11 mouse cellular contexts compared by ENCODE assay signal in genomic region chr10:42071404-42072024, GRCm38 (mm10). TPM values are rescaled to one million over a fixed set of nuclear protein-coding genes. Genes with fewer than 3 reads are reported as not detected.
DNase-seq lines count a peak whose midpoint lies in the region; ATAC-seq and TF ChIP-seq lines count a peak whose summit lies in the region.
"Had no signal": no experiment of that assay in that cellular context is flagged by ENCODE, and none has a peak within 500 bp of the region (broad histone marks: within the 10 kb centered on the region; RNA-seq: fewer than 3 reads in every experiment).

No protein-coding gene starts in this region.

- H3K36me3 ChIP-seq in liver, embryonic 12.5 days: no peaks in the 10 kb centered on the region
- no peaks in the 10 kb centered on the region for H3K36me3 ChIP-seq in embryonic facial prominence, embryonic 14.5 days (ENCODE audit: control insufficient read depth, insufficient read depth, low read length)
- H3K36me3 ChIP-seq in hindbrain, embryonic 16.5 days (ENCODE audit: control insufficient read depth, insufficient read depth, low read length): no peaks in the 10 kb centered on the region
- no peaks in the 10 kb centered on the region for H3K36me3 ChIP-seq in midbrain, postnatal 0 days (ENCODE audit: insufficient read depth, low read length)

- 0 out of 2 replicates have a peak overlapping the region, but pooled peaks have one; percentile 22 for H3K9ac ChIP-seq in liver, embryonic 12.5 days
- no peak overlapping the region for H3K9ac ChIP-seq in embryonic facial prominence, embryonic 14.5 days (ENCODE audit: low read depth, low read length)
- H3K9ac ChIP-seq in hindbrain, embryonic 16.5 days (ENCODE audit: low read depth, low read length): no peak overlapping the region
- H3K9ac ChIP-seq in midbrain, postnatal 0 days (replicated peaks; ENCODE audit: low read length, poor library complexity, severe bottlenecking): no peak overlapping the region

- peak overlapping the region; percentile 62 for H3K27ac ChIP-seq in liver, embryonic 12.5 days
- no peak overlapping the region for H3K27ac ChIP-seq in embryonic facial prominence, embryonic 14.5 days (replicated peaks; ENCODE audit: low read depth, low read length)
- no peak overlapping the region for H3K27ac ChIP-seq in hindbrain, embryonic 16.5 days (ENCODE audit: low read depth, low read length)
- no peak overlapping the region for H3K27ac ChIP-seq in midbrain, postnatal 0 days (ENCODE audit: low read depth, low read length)

- intact Hi-C loops in left cerebral cortex, postnatal 4 days (cut with DNase I): no loop called here
- intact Hi-C loops in heart, postnatal 36 days (cut with DNase I): loop anchor here (2.0 to 5.0 kb wide), 2 partner anchors 203 to 221 kb away; no protein-coding TSS in a partner anchor

- peaks cover 61% of the 10 kb centered on the region for H3K4me1 ChIP-seq in liver, embryonic 12.5 days
- peaks cover 18% of the 10 kb centered on the region for H3K4me1 ChIP-seq in embryonic facial prominence, embryonic 14.5 days (ENCODE audit: control insufficient read depth, insufficient read depth, low read length)
- H3K4me1 ChIP-seq in hindbrain, embryonic 16.5 days (ENCODE audit: control insufficient read depth, insufficient read depth, low read depth, low read length): peaks cover 10% of the 10 kb centered on the region
- no peaks in the 10 kb centered on the region for H3K4me1 ChIP-seq in midbrain, postnatal 0 days (ENCODE audit: insufficient read depth, low read length)

- no peak for TF ChIP-seq CTCF in midbrain, postnatal 0 days (IDR thresholded peaks at IDR 0.05)

- H3K27me3 ChIP-seq in liver, embryonic 12.5 days (replicated peaks): 0 out of 2 replicates have a peak, but pooled peaks cover 13% of the 10 kb centered on the region
- no peaks in the 10 kb centered on the region for H3K27me3 ChIP-seq in embryonic facial prominence, embryonic 14.5 days (replicated peaks; ENCODE audit: control insufficient read depth, insufficient read depth, low read length)
- no peaks in the 10 kb centered on the region for H3K27me3 ChIP-seq in hindbrain, embryonic 16.5 days (replicated peaks; ENCODE audit: control insufficient read depth, insufficient read depth, low read length)
- H3K27me3 ChIP-seq in midbrain, postnatal 0 days (ENCODE audit: insufficient read depth, low read length): no peaks in the 10 kb centered on the region; the same call in 1 of the 2 replicates

- H3K9me3 ChIP-seq in liver, embryonic 12.5 days (replicated peaks): no peaks in the 10 kb centered on the region
- H3K9me3 ChIP-seq in embryonic facial prominence, embryonic 14.5 days (ENCODE audit: control insufficient read depth, low read length): no peaks in the 10 kb centered on the region
- no peaks in the 10 kb centered on the region for H3K9me3 ChIP-seq in hindbrain, embryonic 16.5 days (ENCODE audit: control insufficient read depth, low read length)
- no peaks in the 10 kb centered on the region for H3K9me3 ChIP-seq in midbrain, postnatal 0 days (ENCODE audit: low read length)

- WGBS in liver, embryonic 12.5 days (ENCODE audit: insufficient replicate concordance): 27% methylated on average over 8 of the region's 8 CpGs
- WGBS in embryonic facial prominence, embryonic 14.5 days: 35% methylated on average over 7 of the region's 8 CpGs
- WGBS in hindbrain, embryonic 16.5 days: 21% methylated on average over 7 of the region's 8 CpGs
- WGBS in midbrain, postnatal 0 days: 15% methylated on average over 8 of the region's 8 CpGs

- DNase-seq in liver: no peak
- DNase-seq in embryonic facial prominence, embryonic 14.5 days (ENCODE audit: low spot score): peak; percentile 31
- DNase-seq in midbrain, postnatal 0 days (ENCODE audit: low spot score): peak; percentile 62
- no peak for DNase-seq in left cerebral cortex, postnatal 4 days
- no peak for DNase-seq in gastrocnemius, postnatal 10 days
- no peak for DNase-seq in heart, postnatal 36 days
- DNase-seq: adrenal gland, postnatal 25 days; cerebellum, adult 8-10 months; kidney, postnatal 25 days had no signal

- H3K4me3 ChIP-seq in liver, embryonic 12.5 days: no peak overlapping the region
- no peak overlapping the region for H3K4me3 ChIP-seq in embryonic facial prominence, embryonic 14.5 days (ENCODE audit: low read depth, low read length)
- H3K4me3 ChIP-seq in hindbrain, embryonic 16.5 days (ENCODE audit: low read length): no peak overlapping the region
- H3K4me3 ChIP-seq in midbrain, postnatal 0 days (ENCODE audit: low read depth, low read length): no peak overlapping the region

- ATAC-seq in liver, embryonic 12.5 days: peak; percentile 28
- peak; percentile 53; the same call in 1 of the 2 replicates for ATAC-seq in embryonic facial prominence, embryonic 14.5 days (ENCODE audit: low read depth)
- peak; percentile 79 for ATAC-seq in hindbrain, embryonic 16.5 days
- peak; percentile 58; the same call in 1 of the 2 replicates for ATAC-seq in midbrain, postnatal 0 days (ENCODE audit: low FRiP score)

- H3K4me2 ChIP-seq in liver, embryonic 12.5 days: peak overlapping the region; percentile 29
- no peak overlapping the region for H3K4me2 ChIP-seq in embryonic facial prominence, embryonic 14.5 days (ENCODE audit: low read depth, low read length)
- H3K4me2 ChIP-seq in hindbrain, embryonic 16.5 days (ENCODE audit: low read length): peak overlapping the region; percentile 6; the same call in 1 of the 2 replicates
- H3K4me2 ChIP-seq in midbrain, postnatal 0 days (ENCODE audit: low read depth, low read length, poor library complexity, severe bottlenecking): no peak overlapping the region

RNA-seq across cellular contexts. Expression of gene Armc2, which starts 53.3 kb away (rescaled TPM):
- 0.23 and 0.57 TPM in 2 replicates for polyA plus RNA-seq in liver, embryonic 12.5 days (2016; fragmentation: Nextera tagmentation; extraction: Ambion mirVana)
- 4.1 and 4.6 TPM in 2 replicates for polyA plus RNA-seq in embryonic facial prominence, embryonic 14.5 days (2014; fragmentation: Nextera tagmentation; extraction: Ambion mirVana)
- polyA plus RNA-seq in hindbrain, embryonic 16.5 days (2015; fragmentation: Nextera tagmentation; extraction: Ambion mirVana): 12.7 TPM in 2 replicates
- 6.3 and 8.7 TPM in 2 replicates for total RNA-seq in midbrain, postnatal 0 days (2014; rRNA removed)
- polyA plus RNA-seq in midbrain, postnatal 0 days (2015; fragmentation: Nextera tagmentation; extraction: Ambion mirVana): 11.4 and 13.6 TPM in 2 replicates
- total RNA-seq in left cerebral cortex, postnatal 4 days (2021): 10 to 100 TPM; 16.5 to 18.5 TPM
- under 1 TPM; 0.38 to 0.52 TPM for total RNA-seq in gastrocnemius, postnatal 10 days (2021)
- 10 to 100 TPM in 1 of 2 experiments, 1 to 10 TPM in 1; 9.9 to 11.8 TPM for total RNA-seq in heart, postnatal 36 days (2021)

Comparison
In these comparisons a context has a peak if more than half of its experiments do, and no peak if none do; other contexts are left out.
1. ATAC-seq: peak in every context shown above with its lines; median percentile 79 in hindbrain, embryonic 16.5 days; 58 in midbrain, postnatal 0 days; 53 in embryonic facial prominence, embryonic 14.5 days; 28 in liver, embryonic 12.5 days.
2. H3K4me2 ChIP-seq: peak in liver, embryonic 12.5 days (single experiment) and hindbrain, embryonic 16.5 days (single experiment); none in embryonic facial prominence, embryonic 14.5 days (single experiment) and midbrain, postnatal 0 days (single experiment).
3. DNase-seq: peak in embryonic facial prominence, embryonic 14.5 days (single experiment) and midbrain, postnatal 0 days (single experiment); none in liver (single experiment), left cerebral cortex, postnatal 4 days (single experiment), gastrocnemius, postnatal 10 days (single experiment) and heart, postnatal 36 days (0 of 2).